ENCODE assay signal across 8 mouse cellular contexts in genomic region chr1:80390366-80390765, GRCm38 (mm10).
"Had no signal": no experiment of that assay in that cellular context is flagged by ENCODE, and none has a peak within 500 bp of the region (broad histone marks: within the 10 kb centered on the region; RNA-seq: fewer than 3 reads in every experiment).

No protein-coding gene starts in this region.

- H3K4me3 ChIP-seq: limb, embryonic 13.5 days; midbrain, embryonic 13.5 days had no signal

- DNase-seq: kidney, postnatal 25 days; lung, adult 18-20 months; right cerebral cortex, adult 18-20 months; right cerebral cortex, postnatal 25 days; thymus, postnatal 14 days had no signal

- ATAC-seq: midbrain, embryonic 13.5 days had no signal

- H3K27ac ChIP-seq: limb, embryonic 13.5 days; liver, embryonic 14.5 days; midbrain, embryonic 13.5 days had no signal

- H3K27me3 ChIP-seq: limb, embryonic 13.5 days; midbrain, embryonic 13.5 days had no signal

- H3K9me3 ChIP-seq: midbrain, embryonic 13.5 days had no signal

- H3K4me2 ChIP-seq: limb, embryonic 13.5 days; midbrain, embryonic 13.5 days had no signal

- H3K36me3 ChIP-seq: limb, embryonic 13.5 days; midbrain, embryonic 13.5 days had no signal

- H3K9ac ChIP-seq: limb, embryonic 13.5 days; liver, embryonic 14.5 days; midbrain, embryonic 13.5 days had no signal

- H3K4me1 ChIP-seq: limb, embryonic 13.5 days; midbrain, embryonic 13.5 days had no signal
